Mouse (Mus musculus) right cerebral cortex, adult 2 months (tissue): Measurements from ENCODE around the gene Pafah1b2.
A peak's percentile ranks its signal among the peaks of the same experiment; 100 is the strongest.

Experiments used
- DNase-seq, 2 experiments: peaks; one replicate each; pipeline ENCODE4 v3.0.0; 2021 to 2022; ENCODE audit warnings: low spot score in 2 of 2

The Pafah1b2 gene

DNA sequence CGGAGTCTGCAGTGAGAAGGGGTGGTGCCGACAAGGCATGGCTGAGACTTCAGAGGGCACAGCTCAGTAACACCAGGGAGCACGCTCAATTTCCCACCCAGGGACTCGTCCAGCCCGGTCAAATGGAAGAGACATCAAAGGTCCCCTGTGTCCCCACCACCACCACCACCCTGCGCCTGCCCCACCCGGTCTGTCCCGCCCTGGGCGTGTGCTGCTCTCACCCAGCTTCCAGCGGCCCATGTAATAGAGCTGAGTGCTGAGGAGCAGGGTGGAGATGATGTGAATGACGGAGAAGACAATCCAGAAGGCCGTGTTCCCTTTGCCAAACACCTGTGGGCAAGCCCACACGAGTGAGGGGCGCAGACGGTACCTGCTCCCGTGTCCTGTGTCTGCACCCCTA, 70.0 kb downstream of the Pafah1b2 start:
- DNase-seq = no peak

- DNase-seq = no peak
Observed at GRCm38 (mm10) chr9:45941329-45941888, 71.1 kb downstream of the Pafah1b2 start.

DNA sequence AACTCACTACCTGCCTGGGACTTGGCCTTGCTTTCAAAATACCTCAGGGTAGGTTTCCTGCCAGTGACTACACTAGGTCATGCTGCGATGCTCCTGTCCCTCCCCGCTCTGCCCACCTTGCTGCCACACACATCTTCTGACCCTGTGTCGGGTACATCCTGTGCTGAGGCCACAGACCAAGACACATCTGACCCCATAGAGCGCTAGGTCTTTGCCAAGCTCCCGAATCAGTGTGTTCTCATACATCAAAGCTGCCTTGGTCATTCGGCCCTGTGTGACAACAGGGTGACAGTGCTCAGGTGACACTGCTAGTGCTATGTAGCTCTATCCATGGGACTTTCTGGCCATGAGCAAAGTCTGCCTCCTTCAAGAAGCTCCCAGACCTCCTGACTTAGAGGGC, 72.7 kb downstream of the Pafah1b2 start:
- DNase-seq = no peak

DNA sequence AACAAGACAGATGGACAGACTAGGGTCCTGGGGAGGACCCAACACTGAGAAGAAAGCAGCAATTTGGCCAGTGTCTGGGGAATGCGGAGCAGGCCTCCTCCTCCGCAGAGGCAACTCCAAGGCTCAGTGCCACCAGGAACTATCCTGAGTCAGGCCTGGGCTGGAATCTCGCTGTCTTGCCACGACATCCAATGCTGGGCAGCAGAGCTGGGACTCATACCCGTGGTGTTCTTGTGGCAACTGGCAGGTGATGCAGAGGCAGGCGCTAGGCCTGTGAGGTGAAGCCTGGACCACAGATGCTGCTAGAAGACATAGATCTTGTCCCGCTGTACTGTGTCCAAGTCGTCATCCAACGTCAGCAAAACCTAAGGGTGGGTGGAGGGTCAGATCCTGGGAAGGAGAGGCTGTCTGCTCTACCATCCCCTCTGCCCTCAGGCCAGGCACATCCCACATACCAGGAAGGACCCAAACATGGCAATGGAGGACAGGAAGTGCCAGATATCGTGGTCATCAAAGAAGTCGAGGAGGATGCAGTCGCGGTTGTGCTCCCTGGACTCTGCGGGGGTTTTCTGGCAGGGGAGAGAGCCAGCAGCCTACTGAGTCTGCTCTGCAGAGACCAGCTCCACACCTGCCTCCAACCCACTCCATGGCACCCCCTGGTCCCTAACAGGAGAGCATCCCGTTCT, 73.4 kb downstream of the Pafah1b2 start:
- no peak for DNase-seq

GRCm38 (mm10) chr9:45938088-45938487, 74.4 kb downstream of the Pafah1b2 start:
- no peak for DNase-seq

DNA sequence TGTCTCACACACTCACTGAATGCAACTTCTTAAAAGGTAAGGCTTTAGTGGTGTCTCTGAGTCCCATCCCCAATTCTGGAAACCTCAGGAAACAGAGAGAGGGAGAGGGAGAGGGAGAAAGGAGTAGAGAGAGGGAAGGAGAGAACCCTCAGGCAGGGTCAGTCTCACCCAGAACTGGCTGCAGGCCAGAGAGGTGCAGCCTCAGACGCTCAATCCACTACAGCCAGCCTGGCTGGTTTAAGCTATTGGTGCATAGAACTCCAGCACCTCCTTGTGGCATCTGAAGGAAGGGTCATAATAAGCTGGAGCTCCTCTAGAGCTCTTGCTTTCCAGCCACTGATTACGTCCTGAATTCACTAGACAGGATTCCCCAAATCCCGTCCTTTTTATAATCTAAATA, 75.6 kb downstream of the Pafah1b2 start:
- DNase-seq = peak; percentile 59 to 68

GRCm38 (mm10) chr9:45935628-45936210, 76.8 kb downstream of the Pafah1b2 start, which contains the start of gene Tagln:
Gene Tagln (minus strand): TSS chr9:45936058.
- no peak for DNase-seq

- peak; percentile 46 to 49 for DNase-seq
Observed at GRCm38 (mm10) chr9:45932571-45933415, 79.7 kb downstream of the Pafah1b2 start.

DNA sequence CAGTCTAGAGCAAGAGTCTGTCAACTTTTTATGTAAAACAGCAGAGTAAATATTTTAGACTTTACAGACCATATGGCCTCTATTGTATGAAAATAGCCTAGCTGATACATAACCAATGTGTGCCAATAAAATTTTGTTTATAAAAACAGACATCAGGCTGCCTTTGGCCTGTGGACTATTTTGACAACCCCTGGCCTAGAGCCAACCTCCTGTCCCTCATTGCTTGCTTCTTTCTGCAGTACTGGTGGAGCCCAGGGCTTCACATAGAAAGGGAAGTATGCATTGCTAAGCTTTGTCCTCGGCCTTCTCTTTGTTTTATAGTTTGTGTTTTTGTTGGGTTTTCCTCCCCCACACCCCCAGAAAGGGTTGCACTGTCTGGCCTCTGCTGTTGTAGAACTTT, 80.5 kb downstream of the Pafah1b2 start:
- no peak for DNase-seq

DNA sequence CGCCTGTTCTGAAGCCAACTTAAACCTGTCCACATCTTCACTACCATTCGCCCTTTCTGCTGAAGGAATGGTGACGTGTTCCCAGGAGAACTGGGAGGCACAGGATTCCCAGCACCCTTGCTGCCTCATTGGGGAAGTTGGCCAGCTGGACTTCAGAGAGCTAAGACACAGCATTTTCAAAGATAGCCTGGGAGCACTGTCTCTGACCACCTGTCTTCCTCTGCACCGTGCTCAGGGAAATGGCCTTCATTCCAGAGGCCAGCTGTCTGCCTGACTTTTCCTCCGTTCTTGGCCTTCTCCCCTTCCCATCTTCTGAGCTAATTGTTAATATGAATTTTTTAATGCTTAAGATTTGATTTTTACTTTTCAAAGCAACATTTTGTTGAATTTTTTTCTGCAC, 83.2 kb downstream of the Pafah1b2 start:
- no peak for DNase-seq

DNA sequence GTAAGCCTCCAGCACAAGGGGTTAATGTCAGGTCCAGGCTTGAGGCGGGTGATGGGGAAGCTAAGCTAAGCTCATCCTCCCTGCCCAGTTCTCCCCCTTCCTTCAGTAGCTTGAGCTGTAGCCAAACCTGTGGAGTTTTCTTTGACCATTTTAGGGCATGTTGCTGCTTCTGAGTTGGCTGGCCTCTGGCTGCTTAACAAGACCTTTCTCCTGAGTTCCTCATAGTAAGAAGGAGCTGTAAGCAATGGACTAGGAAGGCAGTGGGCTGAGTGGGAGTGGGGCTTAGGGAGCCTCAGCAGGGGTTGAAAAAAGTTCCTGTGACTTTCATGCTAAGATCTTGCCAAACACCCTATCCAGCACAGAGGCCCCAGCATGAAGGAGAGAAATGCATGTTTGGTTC, 92.6 kb downstream of the Pafah1b2 start:
- DNase-seq = no peak

- DNase-seq = peak; percentile 45 to 47
Observed at GRCm38 (mm10) chr9:45917041-45917934, 95.2 kb downstream of the Pafah1b2 start.

GRCm38 (mm10) chr9:45915659-45916058, 96.8 kb downstream of the Pafah1b2 start:
- DNase-seq = no peak
